Mouse (Mus musculus): Measurements from ENCODE around the gene Trpc5. TPM values are rescaled to one million over a fixed set of nuclear protein-coding genes. Genes with fewer than 3 reads are reported as not detected.

Trpc5 gene
- total RNA-seq, 2 experiments from 2014 or later = not detected

- no peak for DNase-seq (ENCODE audit: low spot score)
Observed at GRCm38 (mm10) chrX:144337938-144338337, 350.0 kb downstream of the Trpc5 start.

- DNase-seq (ENCODE audit: low spot score) = no peak
Observed at GRCm38 (mm10) chrX:144335332-144336015, 352.5 kb downstream of the Trpc5 start.

Other genes starting within 250 kb of the Trpc5 start
- gene Trpc5os, start 231.6 kb downstream of the Trpc5 start, total RNA-seq (2021) = not detected
- under 1 TPM in 1 of 2 experiments, not detected in 1; 0.07 TPM for gene Rtl4, start 727 bp upstream of the Trpc5 start, total RNA-seq (2021)

All from gastrocnemius, adult 18-20 months (tissue).